Mouse (Mus musculus) lung, postnatal 25 days (tissue): ENCODE measurements around the gene Stx11.

Source experiments
- DNase-seq: peaks from one replicate; pipeline ENCODE4 v3.0.0; 2022; ENCODE audit warnings: low spot score

Gene Stx11

GRCm38 (mm10) chr10:12914203-12914602 lies 49.9 kb downstream of the Stx11 start:
- no peak for DNase-seq

GRCm38 (mm10) chr10:12911981-12912530 lies 52.0 kb downstream of the Stx11 start:
- DNase-seq = peak; percentile 14

GRCm38 (mm10) chr10:12911451-12911850 lies 52.6 kb downstream of the Stx11 start:
- DNase-seq = no peak

DNA sequence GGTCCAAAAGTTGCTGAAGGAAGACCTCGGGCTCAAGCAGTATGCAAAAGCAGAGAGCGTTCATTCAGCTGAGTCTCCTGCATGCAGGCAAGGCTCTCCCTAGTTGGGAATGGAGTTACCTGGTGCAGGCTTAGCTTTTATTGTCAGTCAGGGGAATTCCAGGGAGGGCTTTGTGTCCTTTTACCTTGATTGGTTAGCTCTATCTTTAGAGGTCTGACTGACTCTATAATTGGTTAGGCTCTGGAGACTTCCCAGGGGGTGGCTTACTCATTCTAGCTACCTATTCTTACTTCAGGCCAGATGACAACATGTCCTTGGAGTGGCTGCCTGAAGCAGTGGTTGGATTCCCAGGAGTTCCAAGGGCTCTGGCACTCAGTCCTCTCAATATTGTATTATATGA lies 54.2 kb downstream of the Stx11 start:
- DNase-seq = no peak

GRCm38 (mm10) chr10:12909179-12909578 lies 54.9 kb downstream of the Stx11 start:
- no peak for DNase-seq

GRCm38 (mm10) chr10:12904140-12904528 lies 60.0 kb downstream of the Stx11 start:
- DNase-seq = no peak

DNA sequence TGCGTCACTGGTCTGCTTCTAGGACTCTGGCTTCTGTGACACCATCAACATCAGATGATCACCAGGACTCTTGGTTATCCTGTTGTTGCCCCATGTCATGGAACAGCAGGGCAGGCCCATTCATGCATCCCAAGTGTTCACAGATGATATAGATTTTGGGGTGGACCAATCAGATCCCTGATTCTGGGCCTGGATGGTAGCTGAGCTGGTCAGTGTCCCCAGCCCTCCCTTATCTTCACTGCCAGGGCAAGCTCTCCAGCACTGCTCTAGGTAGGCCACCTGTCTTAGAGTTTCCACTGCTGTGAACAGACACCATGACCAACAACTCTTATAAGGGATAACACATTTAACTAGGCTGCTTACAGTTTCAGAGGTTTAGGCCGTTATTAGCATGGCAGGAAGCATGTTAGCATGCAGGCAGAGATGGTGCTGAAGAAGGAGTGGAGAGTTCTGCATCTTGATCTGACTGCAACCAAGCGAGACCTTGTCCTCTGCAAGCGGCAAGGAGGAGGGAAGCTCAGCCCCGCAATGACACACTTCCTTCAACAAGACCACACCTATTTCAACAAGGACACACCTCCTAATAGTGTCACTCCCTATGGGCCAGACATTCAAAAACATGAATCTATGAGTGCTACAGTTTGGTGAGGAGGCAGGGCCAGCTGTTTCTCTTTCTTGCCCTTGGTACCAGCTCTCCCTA lies 60.5 kb downstream of the Stx11 start:
- no peak for DNase-seq

DNA sequence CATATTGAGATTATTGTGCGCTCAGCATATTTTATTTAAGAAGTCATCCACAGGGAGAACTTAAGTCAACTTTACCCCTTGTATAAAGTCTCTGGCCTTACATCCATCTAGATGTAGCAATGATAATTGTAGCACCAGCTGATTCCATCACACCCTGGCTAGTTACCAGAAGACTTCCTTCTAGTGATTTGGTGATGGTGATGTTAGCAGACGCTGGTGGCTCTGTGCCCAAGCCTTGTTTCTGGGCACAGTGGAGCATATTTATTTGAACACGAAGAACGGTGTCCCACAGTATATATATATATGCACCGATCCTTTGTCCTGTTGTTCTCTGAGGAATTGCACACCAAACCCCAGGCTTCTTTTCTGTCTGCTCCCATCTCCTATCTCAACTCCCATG lies 64.2 kb downstream of the Stx11 start:
- no peak for DNase-seq

DNA sequence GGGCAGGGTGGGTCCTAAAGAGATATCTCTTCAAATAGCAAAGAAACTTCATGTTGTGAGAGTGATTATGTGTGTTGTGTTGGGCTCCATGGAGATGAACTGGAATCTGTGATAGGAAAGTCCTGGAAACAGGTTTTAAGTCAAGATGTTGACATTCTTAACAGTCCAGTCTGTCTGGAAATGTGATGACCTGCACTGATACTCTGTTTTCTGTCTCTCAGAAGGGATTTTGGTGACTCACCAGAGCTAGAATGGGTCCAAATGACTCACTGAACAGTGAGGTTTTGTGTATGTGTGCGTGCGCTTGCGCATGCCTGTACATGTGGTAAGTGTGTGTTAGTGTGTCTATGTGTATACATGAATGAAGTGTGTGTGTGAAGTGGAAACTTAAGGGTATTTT lies 70.8 kb downstream of the Stx11 start:
- DNase-seq = no peak

GRCm38 (mm10) chr10:12888373-12888772 lies 75.7 kb downstream of the Stx11 start:
- DNase-seq = peak; percentile 55
